8 mouse cellular contexts compared by ENCODE assay signal in the genomic region with DNA sequence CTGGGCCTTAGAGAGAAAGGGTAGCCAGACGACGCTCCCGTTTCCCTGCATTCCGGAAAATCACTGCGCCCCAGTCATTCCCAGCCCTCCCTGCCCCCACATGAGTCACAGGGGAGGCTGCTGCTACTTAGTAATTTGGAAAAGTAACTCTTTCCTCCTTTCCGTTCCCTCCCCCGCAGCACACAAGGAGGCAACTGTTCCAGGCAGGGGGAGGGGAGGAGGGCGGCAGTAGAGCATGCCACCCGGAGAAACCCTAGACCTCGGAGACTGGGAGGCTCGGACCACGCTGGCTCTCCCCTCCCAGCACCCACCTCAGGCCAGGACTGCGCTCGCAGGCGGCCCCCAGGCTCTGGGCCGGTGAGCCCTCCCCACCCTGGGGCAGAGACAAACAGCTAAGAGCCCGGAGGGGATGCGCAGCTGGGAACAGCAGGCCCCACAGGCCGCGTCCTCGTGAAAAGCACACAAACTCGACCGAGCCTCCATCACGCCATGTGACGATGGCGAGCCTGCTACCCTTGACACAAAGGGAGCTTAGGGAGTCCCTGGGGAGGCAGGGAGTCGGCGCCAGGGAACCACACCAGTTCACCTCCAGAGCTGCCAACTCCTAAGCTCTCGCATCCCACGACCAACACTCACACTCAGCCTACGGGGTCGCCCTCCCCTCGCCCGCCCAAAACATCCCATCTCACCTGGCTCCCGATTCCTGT. TPM values are rescaled to one million over a fixed set of nuclear protein-coding genes. Genes with fewer than 3 reads are reported as not detected.
DNase-seq lines count a peak whose midpoint lies in the region; ATAC-seq and TF ChIP-seq lines count a peak whose summit lies in the region.

No protein-coding gene starts in this region.

- intact Hi-C loops in heart, postnatal 36 days (cut with DNase I): no loop called here

- peak overlapping the region; percentile 98 for H3K9ac ChIP-seq in ES-Bruce4 (ENCODE audit: low read depth, poor library complexity, severe bottlenecking)
- peak overlapping the region; percentile 97 for H3K9ac ChIP-seq in forebrain, embryonic 16.5 days (replicated peaks; ENCODE audit: low read depth, low read length)
- H3K9ac ChIP-seq in lung, embryonic 16.5 days (ENCODE audit: low read length): peak overlapping the region; percentile 99

- 0% methylated on average over 32 of the region's 35 CpGs for WGBS in forebrain, embryonic 16.5 days
- under 1% methylated on average over 35 of the region's 35 CpGs for WGBS in lung, embryonic 16.5 days

- H3K27ac ChIP-seq in ES-Bruce4 (ENCODE audit: insufficient read depth, low read length): peak overlapping the region; percentile 85
- peak overlapping the region; percentile 99 for H3K27ac ChIP-seq in forebrain, embryonic 16.5 days (ENCODE audit: low read length)
- peak overlapping the region; percentile 100 for H3K27ac ChIP-seq in lung, embryonic 16.5 days (ENCODE audit: low read length)

- TF ChIP-seq EP300 in ES-Bruce4 (IDR thresholded peaks at IDR 0.05; ENCODE audit: insufficient read depth, low read depth, low read length): no peak

- H3K36me3 ChIP-seq in ES-Bruce4 (ENCODE audit: control insufficient read depth, insufficient read depth, low read length, poor library complexity, severe bottlenecking): peaks cover 29% of the 10 kb centered on the region
- H3K36me3 ChIP-seq in forebrain, embryonic 16.5 days (ENCODE audit: control insufficient read depth, insufficient read depth): peaks cover 4% of the 10 kb centered on the region; the same call in 1 of the 2 replicates
- H3K36me3 ChIP-seq in lung, embryonic 16.5 days (ENCODE audit: control insufficient read depth, insufficient read depth, low read length): peaks cover 20% of the 10 kb centered on the region

- no peaks in the 10 kb centered on the region for H3K4me1 ChIP-seq in ES-Bruce4 (ENCODE audit: control insufficient read depth, insufficient read depth, low read length)
- peaks cover 27% of the 10 kb centered on the region for H3K4me1 ChIP-seq in forebrain, embryonic 16.5 days (replicated peaks; ENCODE audit: control insufficient read depth, insufficient read depth, low read length)
- H3K4me1 ChIP-seq in lung, embryonic 16.5 days (replicated peaks; ENCODE audit: control insufficient read depth, insufficient read depth, low read length): peaks cover 12% of the 10 kb centered on the region

- H3K27me3 ChIP-seq in ES-Bruce4 (ENCODE audit: control insufficient read depth, insufficient read depth, low read length, poor library complexity, severe bottlenecking): no peaks in the 10 kb centered on the region
- no peaks in the 10 kb centered on the region for H3K27me3 ChIP-seq in forebrain, embryonic 16.5 days (replicated peaks; ENCODE audit: control insufficient read depth, insufficient read depth, low read length)
- no peaks in the 10 kb centered on the region for H3K27me3 ChIP-seq in lung, embryonic 16.5 days (ENCODE audit: control insufficient read depth, insufficient read depth, low read depth, low read length)

- no peak for TF ChIP-seq CTCF in ES-Bruce4 (IDR thresholded peaks at IDR 0.05; ENCODE audit: low read depth, low read length)

- DNase-seq in heart, postnatal 36 days: peak; percentile 81 to 92
- peak; percentile 80 for DNase-seq in layer of hippocampus, adult 9-10 months (ENCODE audit: low spot score)
- DNase-seq in retina, embryonic 14.5 days (ENCODE audit: low spot score): peak; percentile 75
- DNase-seq in thymus, postnatal 25 days: peak; percentile 69

- peak; percentile 18; the same call in 1 of the 2 replicates for ATAC-seq in cerebellum, adult (ENCODE audit: insufficient number of reproducible peaks, low FRiP score, low TSS enrichment)
- ATAC-seq in forebrain, embryonic 16.5 days: peak; percentile 13
- ATAC-seq in lung, embryonic 16.5 days (ENCODE audit: low read depth): peak; percentile 35

- H3K4me2 ChIP-seq in forebrain, embryonic 16.5 days (ENCODE audit: low read length): peak overlapping the region; percentile 92
- peak overlapping the region; percentile 72 for H3K4me2 ChIP-seq in lung, embryonic 16.5 days (ENCODE audit: low read depth, low read length)

- no peak for TF ChIP-seq POLR2A in ES-Bruce4 (IDR thresholded peaks at IDR 0.05; ENCODE audit: insufficient read depth, low read length)

- peak overlapping the region; percentile 95 for H3K4me3 ChIP-seq in ES-Bruce4 (ENCODE audit: low read depth, low read length)
- H3K4me3 ChIP-seq in forebrain, embryonic 16.5 days (replicated peaks; ENCODE audit: low read length): peak overlapping the region; percentile 85
- H3K4me3 ChIP-seq in lung, embryonic 16.5 days (ENCODE audit: low read length): peak overlapping the region; percentile 81

- H3K9me3 ChIP-seq in ES-Bruce4 (replicated peaks; ENCODE audit: control insufficient read depth, insufficient read depth, low read length, poor library complexity, severe bottlenecking): no peaks in the 10 kb centered on the region
- no peaks in the 10 kb centered on the region for H3K9me3 ChIP-seq in forebrain, embryonic 16.5 days (ENCODE audit: control insufficient read depth, low read length)
- no peaks in the 10 kb centered on the region for H3K9me3 ChIP-seq in lung, embryonic 16.5 days (ENCODE audit: control insufficient read depth, low read length)

RNA-seq across cellular contexts. Expression of a gene that starts 1.1 kb away (rescaled TPM):
- 190 and 199 TPM in 2 replicates for polyA plus RNA-seq in ES-Bruce4 (2011; ENCODE audit: insufficient read depth, insufficient read length, low read depth, missing spikeins)
- polyA plus RNA-seq in forebrain, embryonic 16.5 days (2015; fragmentation: Nextera tagmentation; extraction: Ambion mirVana): 130 and 132 TPM in 2 replicates
- 10 to 100 TPM; 80.5 to 87.0 TPM for total RNA-seq in heart, postnatal 36 days (2021)
- polyA plus RNA-seq in lung, embryonic 16.5 days (2015; fragmentation: Nextera tagmentation; extraction: Ambion mirVana): 97.8 and 100 TPM in 2 replicates

RNA-seq across cellular contexts. Expression of a gene that starts 2.0 kb away (rescaled TPM):
- polyA plus RNA-seq in ES-Bruce4 (2011; ENCODE audit: insufficient read depth, insufficient read length, low read depth, missing spikeins): 5.9 and 8.3 TPM in 2 replicates
- 12.1 and 15.8 TPM in 2 replicates for polyA plus RNA-seq in forebrain, embryonic 16.5 days (2015; fragmentation: Nextera tagmentation; extraction: Ambion mirVana)
- total RNA-seq in heart, postnatal 36 days (2021): 1 to 10 TPM; 4.0 to 6.5 TPM
- polyA plus RNA-seq in lung, embryonic 16.5 days (2015; fragmentation: Nextera tagmentation; extraction: Ambion mirVana): 11.8 and 12.7 TPM in 2 replicates

RNA-seq across cellular contexts. Expression of a gene that starts 21.8 kb away (rescaled TPM):
- polyA plus RNA-seq in ES-Bruce4 (2011; ENCODE audit: insufficient read depth, insufficient read length, low read depth, missing spikeins): not detected in 2 replicates
- 0.43 and 0.90 TPM in 2 replicates for polyA plus RNA-seq in forebrain, embryonic 16.5 days (2015; fragmentation: Nextera tagmentation; extraction: Ambion mirVana)
- total RNA-seq in heart, postnatal 36 days (2021): 1 to 10 TPM; 1.3 to 1.7 TPM
- polyA plus RNA-seq in lung, embryonic 16.5 days (2015; fragmentation: Nextera tagmentation; extraction: Ambion mirVana): 1.6 and 2.1 TPM in 2 replicates

RNA-seq across cellular contexts. Expression of a gene that starts 29.2 kb away (rescaled TPM):
- 1.4 TPM in 1 of 2 replicates, not detected in the other for polyA plus RNA-seq in ES-Bruce4 (2011; ENCODE audit: insufficient read depth, insufficient read length, low read depth, missing spikeins)
- polyA plus RNA-seq in forebrain, embryonic 16.5 days (2015; fragmentation: Nextera tagmentation; extraction: Ambion mirVana): 0.22 and 0.28 TPM in 2 replicates
- total RNA-seq in heart, postnatal 36 days (2021): not detected
- 0.23 and 1.0 TPM in 2 replicates for polyA plus RNA-seq in lung, embryonic 16.5 days (2015; fragmentation: Nextera tagmentation; extraction: Ambion mirVana)

RNA-seq across cellular contexts. Expression of a gene that starts 31.5 kb away (rescaled TPM):
- 0.65 and 1.1 TPM in 2 replicates for polyA plus RNA-seq in ES-Bruce4 (2011; ENCODE audit: insufficient read depth, insufficient read length, low read depth, missing spikeins)
- 0.66 and 0.98 TPM in 2 replicates for polyA plus RNA-seq in forebrain, embryonic 16.5 days (2015; fragmentation: Nextera tagmentation; extraction: Ambion mirVana)
- total RNA-seq in heart, postnatal 36 days (2021): 1 to 10 TPM; 1.5 to 2.9 TPM
- 3.7 and 6.2 TPM in 2 replicates for polyA plus RNA-seq in lung, embryonic 16.5 days (2015; fragmentation: Nextera tagmentation; extraction: Ambion mirVana)

Comparison
In these comparisons a context has a peak if more than half of its experiments do, and no peak if none do; other contexts are left out.
1. Peak in every context shown above with its lines: DNase-seq, ATAC-seq, H3K4me3 ChIP-seq and H3K27ac ChIP-seq.